Mouse (Mus musculus) embryonic facial prominence, embryonic 14.5 days (tissue): ENCODE data around the gene Ttll3. TPM values are rescaled to one million over a fixed set of nuclear protein-coding genes. Genes with fewer than 3 reads are reported as not detected.
A peak's percentile ranks its signal among the peaks of the same experiment; 100 is the strongest.

ENCODE experiments used
- ATAC-seq: fragments of 200-750 bp; cut with Nextera tagmentation; 2 replicates; pipeline ENCODE4 v1.8.0; 2017; ENCODE audit warnings: low read depth, moderate number of reproducible peaks, moderate TSS enrichment
- DNase-seq: peaks from one replicate; pipeline ENCODE4 v3.0.0-alpha.2; 2015; ENCODE audit warnings: low spot score
- H3K27ac ChIP-seq: fragments of 300-500 bp; sonication (generic); replicated peaks from 2 replicates; pipeline ENCODE4 v1.5.1; 2014; ENCODE audit warnings: low read depth, mild to moderate bottlenecking, low read length, moderate library complexity
- H3K27me3 ChIP-seq: fragments of 300-500 bp; sonication (generic); replicated peaks from 2 replicates; pipeline ENCODE4 v1.6.1; 2014; ENCODE audit warnings: low read length; ENCODE audit not compliant: control insufficient read depth, insufficient read depth
- H3K36me3 ChIP-seq: fragments of 300-500 bp; sonication (generic); 2 replicates; pipeline ENCODE4 v1.6.1; 2014; ENCODE audit warnings: low read length, mixed read lengths; ENCODE audit not compliant: control insufficient read depth, insufficient read depth
- H3K4me1 ChIP-seq: fragments of 300-500 bp; sonication (generic); 2 replicates; pipeline ENCODE4 v1.6.1; 2014; ENCODE audit warnings: antibody characterized with exemption, low read length; ENCODE audit not compliant: control insufficient read depth, insufficient read depth
- H3K4me2 ChIP-seq: fragments of 300-500 bp; sonication (generic); 2 replicates; pipeline ENCODE4 v1.6.1; 2014; ENCODE audit warnings: low read depth, mild to moderate bottlenecking, low read length, moderate library complexity, mixed read lengths
- H3K4me3 ChIP-seq: fragments of 300-500 bp; sonication (generic); 2 replicates; pipeline ENCODE4 v1.5.1; 2014; ENCODE audit warnings: low read depth, mild to moderate bottlenecking, low read length
- H3K9ac ChIP-seq: fragments of 300-500 bp; sonication (generic); 2 replicates; pipeline ENCODE4 v1.6.1; 2014; ENCODE audit warnings: low read depth, mild to moderate bottlenecking, low read length, moderate library complexity, mixed read lengths
- H3K9me3 ChIP-seq: fragments of 300-500 bp; sonication (generic); 2 replicates; pipeline ENCODE4 v1.6.1; 2016; ENCODE audit warnings: low read length; ENCODE audit not compliant: control insufficient read depth
- WGBS: fragments of 180-500 bp; shearing (Covaris S2); extraction: QIAGEN DNeasy Blood & Tissue Kit; methylation state at CpG from one replicate; pipeline ENCODE4 v1.1.7; 2014; 5-methylcytosine and 5-hydroxymethylcytosine counted together
- polyA plus RNA-seq: library from polyadenylated mRNA; unstranded; fragments of >200 nt; fragmentation: Nextera tagmentation; extraction: Ambion mirVana; gene quantifications from 2 replicates; pipeline ENCODE4 v1.2.1, GENCODE M21; 2014

The Ttll3 gene
- polyA plus RNA-seq = 3.3 and 5.4 TPM in 2 replicates

GRCm38 (mm10) chr6:113388960-113389359, at the start of gene Ttll3:
TSS of gene Ttll3 (plus strand) at chr6:113389260.
- Histone ChIP-seq H3K27me3 (peaks cover 6% of the 10 kb centered on the region; the same call in 1 of the 2 replicates), H3K4me3 (no peak within 1 kb of the TSS), H3K27ac (no peak within 1 kb of the TSS; the same call in 1 of the 2 replicates), H3K4me1 (0 out of 2 replicates have a peak, but pooled peaks cover 2% of the 10 kb centered on the region), H3K9ac (no peak within 1 kb of the TSS), H3K4me2 (no peak within 1 kb of the TSS), H3K36me3 (peaks cover 76% of the 10 kb centered on the region), H3K9me3 (no peaks in the 10 kb centered on the region)
- no peak for ATAC-seq
- 65% methylated on average over 8 of the region's 8 CpGs for WGBS
- no peak for DNase-seq

- Histone ChIP-seq H3K36me3 (peaks cover 43% of the 10 kb centered on the region), H3K4me2 (peak overlapping the region; percentile 3; the same call in 1 of the 2 replicates), H3K4me1 (peaks cover 19% of the 10 kb centered on the region), H3K4me3 (no peak overlapping the region), H3K27ac (no peak overlapping the region), H3K9ac (peak overlapping the region; percentile 15; the same call in 1 of the 2 replicates), H3K9me3 (no peaks in the 10 kb centered on the region), H3K27me3 (no peaks in the 10 kb centered on the region)
- 89% methylated on average over 6 of the region's 6 CpGs for WGBS
- ATAC-seq = no peak
- no peak for DNase-seq
Measured at GRCm38 (mm10) chr6:113341574-113341973, 47.5 kb upstream of the Ttll3 start.

DNA sequence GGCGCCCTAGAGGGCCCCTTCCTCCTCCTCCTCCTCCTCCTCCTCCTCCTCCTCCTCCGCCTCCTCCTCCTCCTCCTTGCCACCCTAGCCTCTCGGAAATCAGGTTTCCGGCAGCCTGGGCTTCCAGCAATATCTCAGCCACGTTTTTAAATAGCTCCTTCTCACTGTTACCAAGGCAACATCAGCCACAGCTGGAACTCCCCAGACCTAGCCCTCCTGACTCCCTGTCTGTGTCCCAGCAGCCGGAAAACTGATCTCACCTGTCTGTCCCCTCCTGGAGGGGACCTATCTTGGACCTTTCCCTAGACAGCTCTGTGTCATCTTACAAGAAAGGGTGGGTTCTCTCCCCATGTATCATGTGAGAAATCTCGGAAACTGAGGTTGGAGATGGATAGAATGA, 46.8 kb upstream of the Ttll3 start:
- no peak overlapping the region for H3K4me3 ChIP-seq
- 26% methylated on average over 3 of the region's 7 CpGs for WGBS
- H3K27ac ChIP-seq = no peak overlapping the region

DNA sequence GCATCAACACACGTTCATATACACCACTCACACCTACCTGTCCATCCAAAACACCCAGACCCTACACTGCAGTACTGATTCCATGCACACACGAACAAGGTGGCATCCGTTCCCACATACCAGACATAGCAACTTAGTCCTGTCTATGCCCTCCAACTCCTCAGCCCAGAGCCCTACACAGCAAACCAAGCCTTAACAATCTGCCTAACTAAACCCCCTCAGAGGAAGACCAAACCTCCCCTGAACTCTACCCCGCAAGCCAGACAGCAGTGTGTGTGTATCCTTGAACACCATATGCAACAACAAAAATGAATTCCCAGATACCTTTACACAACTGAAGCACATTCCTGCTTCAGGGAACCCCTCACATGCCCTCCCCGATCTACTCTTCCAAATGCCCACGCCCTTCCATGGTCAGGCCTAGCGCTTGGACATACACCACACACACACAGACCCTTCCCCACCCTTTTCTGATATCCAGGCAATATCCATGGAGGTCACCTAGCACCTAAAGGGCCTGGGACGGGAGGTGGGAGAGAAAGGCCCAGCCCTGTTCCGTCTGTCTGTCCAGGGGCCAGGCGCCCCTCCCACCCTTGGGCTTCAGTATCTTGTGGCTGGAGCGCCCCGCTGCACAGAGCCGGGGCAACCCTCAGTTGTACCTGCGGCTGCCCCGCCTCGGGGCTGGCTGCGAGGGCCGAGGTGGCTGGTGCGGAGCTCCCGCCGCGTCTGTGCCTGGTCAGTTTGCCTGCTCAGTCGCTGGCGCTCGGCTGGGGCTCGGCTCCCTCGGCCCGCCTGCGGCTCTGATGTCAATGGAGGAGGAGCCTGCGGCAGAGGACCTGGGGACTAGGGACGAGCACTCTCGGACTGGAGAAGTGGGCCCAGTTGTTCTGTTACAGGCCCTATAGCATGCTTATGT, 45.6 kb upstream of the Ttll3 start, which contains the start of gene Camk1:
Gene Camk1 (minus strand): TSS at position 808 of the 916 bp plus-strand sequence.
- peak within 1 kb of the TSS; percentile 66 for H3K4me3 ChIP-seq
- peak within 1 kb of the TSS; percentile 63 for H3K27ac ChIP-seq
- H3K9ac ChIP-seq = peak within 1 kb of the TSS; percentile 86
- ATAC-seq (peak; percentile 89), DNase-seq (peak; percentile 86)
- 15% methylated on average over 29 of the region's 32 CpGs for WGBS
- H3K4me2 ChIP-seq = peak within 1 kb of the TSS; percentile 74
- peaks cover 27% of the 10 kb centered on the region for H3K36me3 ChIP-seq
- H3K4me1 ChIP-seq = peaks cover 19% of the 10 kb centered on the region
- no peaks in the 10 kb centered on the region for H3K27me3 ChIP-seq
- H3K9me3 ChIP-seq = no peaks in the 10 kb centered on the region

More for the DNA sequence above, 46.8 kb upstream of the Ttll3 start:
- DNase-seq (no peak), ATAC-seq (no peak)
- H3K9ac ChIP-seq = peak overlapping the region; percentile 86; the same call in 1 of the 2 replicates
- peaks cover 38% of the 10 kb centered on the region for H3K36me3 ChIP-seq
- H3K4me1 ChIP-seq = peaks cover 19% of the 10 kb centered on the region
- no peaks in the 10 kb centered on the region for H3K27me3 ChIP-seq
- H3K4me2 ChIP-seq = peak overlapping the region; percentile 74
- no peaks in the 10 kb centered on the region for H3K9me3 ChIP-seq

GRCm38 (mm10) chr6:113344321-113344720, 44.7 kb upstream of the Ttll3 start:
- H3K27ac ChIP-seq = no peak overlapping the region; the same call in 1 of the 2 replicates
- H3K9ac ChIP-seq = peak overlapping the region; percentile 86; the same call in 1 of the 2 replicates
- no peaks in the 10 kb centered on the region for H3K27me3 ChIP-seq
- H3K4me1 ChIP-seq = peaks cover 19% of the 10 kb centered on the region
- no peaks in the 10 kb centered on the region for H3K9me3 ChIP-seq
- 48% methylated on average over 2 of the region's 2 CpGs for WGBS
- ATAC-seq (no peak), DNase-seq (peak; percentile 17)
- peak overlapping the region; percentile 66 for H3K4me3 ChIP-seq
- H3K4me2 ChIP-seq = peak overlapping the region; percentile 74
- peaks cover 19% of the 10 kb centered on the region for H3K36me3 ChIP-seq

DNA sequence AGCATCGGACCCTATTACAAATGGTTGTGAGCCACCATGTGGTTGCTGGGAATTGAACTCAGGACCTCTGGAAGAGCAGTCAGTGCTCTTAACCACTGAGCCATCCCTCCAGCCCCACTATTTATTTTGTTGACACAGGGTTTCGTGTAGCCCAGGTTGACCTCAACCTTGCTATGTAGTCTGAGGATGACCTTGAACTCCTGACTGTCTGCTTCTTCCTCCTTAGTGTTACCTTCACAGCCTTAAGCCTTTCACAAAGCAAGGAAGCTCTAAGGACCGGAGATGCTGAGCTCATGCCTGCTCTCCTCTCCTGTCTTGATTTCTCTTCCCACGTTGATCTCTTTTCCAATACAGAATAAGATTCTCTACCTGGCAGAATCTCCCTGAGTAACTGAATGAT, 42.2 kb upstream of the Ttll3 start:
- Histone ChIP-seq H3K27me3 (no peaks in the 10 kb centered on the region), H3K27ac (no peak overlapping the region), H3K36me3 (no peaks in the 10 kb centered on the region), H3K4me2 (no peak overlapping the region), H3K4me3 (no peak overlapping the region), H3K9ac (no peak overlapping the region), H3K9me3 (no peaks in the 10 kb centered on the region), H3K4me1 (peaks cover 16% of the 10 kb centered on the region)
- ATAC-seq = no peak
- 79% methylated on average over 4 of the region's 4 CpGs for WGBS
- no peak for DNase-seq

DNA sequence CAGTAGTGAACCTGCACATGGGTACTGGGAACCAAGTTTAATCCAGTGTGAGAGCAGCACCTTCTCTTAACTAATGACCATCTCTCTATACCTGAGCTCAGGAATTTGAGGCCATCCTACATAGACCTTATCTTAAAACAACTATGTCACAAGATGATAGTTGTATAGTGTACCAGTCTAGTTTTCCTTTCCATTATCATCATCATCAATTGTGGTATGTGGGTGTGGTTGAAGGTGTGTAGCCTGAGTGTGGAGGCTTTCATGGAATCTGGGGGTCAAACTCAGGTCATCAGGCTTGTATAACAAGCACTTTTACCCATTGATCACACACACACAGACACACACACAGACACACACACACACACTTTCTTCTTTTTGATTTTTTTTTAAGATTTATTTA, 38.5 kb upstream of the Ttll3 start:
- H3K9ac ChIP-seq = no peak overlapping the region

GRCm38 (mm10) chr6:113351161-113351560, 37.9 kb upstream of the Ttll3 start:
- ATAC-seq = no peak
- H3K9ac ChIP-seq = no peak overlapping the region

More for the DNA sequence above, 38.5 kb upstream of the Ttll3 start:
- ATAC-seq (no peak), DNase-seq (no peak)
- no peak overlapping the region for H3K27ac ChIP-seq
- H3K27me3 ChIP-seq = no peaks in the 10 kb centered on the region
- no peaks in the 10 kb centered on the region for H3K9me3 ChIP-seq
- no peaks in the 10 kb centered on the region for H3K36me3 ChIP-seq
- H3K4me3 ChIP-seq = no peak overlapping the region
- H3K4me2 ChIP-seq = no peak overlapping the region
- no peaks in the 10 kb centered on the region for H3K4me1 ChIP-seq

More at GRCm38 (mm10) chr6:113351161-113351560, 37.9 kb upstream of the Ttll3 start:
- Histone ChIP-seq H3K9me3 (no peaks in the 10 kb centered on the region), H3K4me1 (no peaks in the 10 kb centered on the region), H3K27me3 (no peaks in the 10 kb centered on the region), H3K4me2 (no peak overlapping the region), H3K27ac (no peak overlapping the region), H3K4me3 (no peak overlapping the region), H3K36me3 (no peaks in the 10 kb centered on the region)
- DNase-seq = no peak
- WGBS = 57% methylated on average over 1 of the region's 1 CpGs
